Mouse (Mus musculus) liver, adult 2 months (tissue): ENCODE measurements around the gene Scgn. TPM values are rescaled to one million over a fixed set of nuclear protein-coding genes. Genes with fewer than 3 reads are reported as not detected.

Experiments used
- DNase-seq: peaks from one replicate; pipeline ENCODE4 v3.0.0-alpha.2; 2011; ENCODE audit warnings: low read depth, low spot score; ENCODE audit errors: extremely low read depth
- H3K27ac ChIP-seq: fragments of 200-500 bp; replicated peaks from 2 replicates; pipeline ENCODE4 v1.5.1; 2012; ENCODE audit warnings: low read depth, mild to moderate bottlenecking, control low read depth, inconsistent platforms, low read length; ENCODE audit not compliant: insufficient read depth
- H3K27me3 ChIP-seq: fragments of 200-500 bp; 2 replicates; pipeline ENCODE4 v1.6.1; 2012; ENCODE audit warnings: mild to moderate bottlenecking, moderate library complexity, low read length, inconsistent platforms; ENCODE audit not compliant: control insufficient read depth, insufficient read depth
- H3K36me3 ChIP-seq: fragments of 200-500 bp; 2 replicates; pipeline ENCODE4 v1.6.1; 2012; ENCODE audit warnings: low read length, inconsistent platforms; ENCODE audit not compliant: control insufficient read depth, insufficient read depth
- H3K4me1 ChIP-seq: fragments of 200-500 bp; 2 replicates; pipeline ENCODE4 v1.6.1; 2011; ENCODE audit warnings: low read length; ENCODE audit not compliant: control insufficient read depth, insufficient read depth
- H3K4me3 ChIP-seq: fragments of 200-500 bp; 2 replicates; pipeline ENCODE4 v1.5.1; 2011; ENCODE audit warnings: low read depth, mild to moderate bottlenecking, control low read depth, low read length, moderate library complexity; ENCODE audit not compliant: insufficient read depth
- H3K79me2 ChIP-seq: fragments of 200-500 bp; 2 replicates; pipeline ENCODE4 v1.6.1; 2012; ENCODE audit warnings: inconsistent platforms, mild to moderate bottlenecking, low read length, moderate library complexity; ENCODE audit not compliant: control insufficient read depth, insufficient read depth
- H3K9ac ChIP-seq: fragments of 200-500 bp; 2 replicates; pipeline ENCODE4 v1.6.1; 2012; ENCODE audit warnings: low read depth, mild to moderate bottlenecking, control low read depth, inconsistent platforms, low read length
- CTCF ChIP-seq: fragments of 200-500 bp; IDR thresholded peaks from 2 replicates; pipeline ENCODE4 v1.5.1; 2011; ENCODE audit warnings: low read depth, low read length, control low read depth
- POLR2A ChIP-seq: fragments of 200-500 bp; IDR thresholded peaks from 2 replicates; pipeline ENCODE4 v1.6.1; 2011; ENCODE audit warnings: low read length, control low read depth; ENCODE audit not compliant: insufficient read depth; ENCODE audit errors: extremely low read depth
- WGBS: fragments of 180-500 bp; shearing (Covaris S2); methylation state at CpG from one replicate; pipeline ENCODE4 v1.1.7; 2018; 5-methylcytosine and 5-hydroxymethylcytosine counted together
- polyA plus RNA-seq: library from polyadenylated mRNA; depleted of rRNA; stranded (reverse); fragments of >200 nt; gene quantifications from 2 replicates; pipeline ENCODE4 v1.2.3, GENCODE M21; 2012
- total RNA-seq: library from RNA; depleted of rRNA; stranded (reverse); fragments of >200 nt; gene quantifications from 2 replicates; pipeline ENCODE4 v1.2.3, GENCODE M21; 2014

Gene Scgn
- total and polyA plus RNA-seq, 2 experiments = not detected

DNA sequence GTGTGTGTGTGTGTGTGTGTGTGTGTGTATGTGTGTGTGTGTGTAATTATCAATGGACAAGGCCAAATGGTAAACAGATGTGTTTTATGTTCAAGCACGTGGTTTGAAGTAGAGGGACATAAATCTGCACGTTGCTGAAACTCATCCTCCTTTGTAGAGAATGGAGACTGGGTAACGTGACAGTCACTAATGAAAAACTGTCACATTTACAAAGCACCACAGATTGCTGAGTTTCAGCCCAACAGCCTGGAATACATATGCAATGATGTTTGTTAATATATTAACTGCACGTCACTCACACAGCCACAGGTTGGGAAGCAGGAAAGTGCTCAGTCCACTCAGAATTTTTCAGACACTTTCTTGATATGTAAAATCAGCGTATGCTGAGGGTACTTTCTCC lies 563 bp downstream of the Scgn start:
- no peaks in the 10 kb centered on the region for H3K79me2 ChIP-seq
- TF ChIP-seq CTCF = no peak
- 48% methylated on average over 5 of the region's 5 CpGs for WGBS
- no peak overlapping the region for H3K27ac ChIP-seq
- H3K27me3 ChIP-seq = peaks cover 9% of the 10 kb centered on the region; the same call in 1 of the 2 replicates
- H3K4me3 ChIP-seq = no peak overlapping the region
- no peak for DNase-seq
- no peak overlapping the region for H3K9ac ChIP-seq
- H3K4me1 ChIP-seq = no peaks in the 10 kb centered on the region
- no peaks in the 10 kb centered on the region for H3K36me3 ChIP-seq

DNA sequence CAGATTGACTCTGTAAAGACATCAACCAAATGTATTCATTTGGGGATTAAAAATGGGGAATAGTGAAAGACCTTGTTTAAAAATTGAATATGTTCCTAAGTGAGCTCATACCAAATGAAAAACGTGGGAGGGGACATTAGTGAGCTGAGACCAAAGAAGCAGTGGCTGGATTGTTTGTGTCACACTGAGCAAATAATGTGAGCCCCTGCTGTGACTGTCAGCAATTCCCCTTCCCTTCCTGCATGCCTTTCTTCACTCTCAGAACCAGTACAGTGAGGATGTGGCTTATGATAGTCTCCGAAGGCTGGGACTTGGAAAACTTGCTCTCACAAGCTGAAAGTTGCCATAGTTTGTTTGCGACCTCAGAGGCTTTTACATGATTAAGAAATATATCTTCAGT lies 5.9 kb downstream of the Scgn start:
- Histone ChIP-seq H3K27ac (no peak overlapping the region), H3K4me1 (no peaks in the 10 kb centered on the region)
- TF ChIP-seq CTCF (no peak), POLR2A (no peak)

DNA sequence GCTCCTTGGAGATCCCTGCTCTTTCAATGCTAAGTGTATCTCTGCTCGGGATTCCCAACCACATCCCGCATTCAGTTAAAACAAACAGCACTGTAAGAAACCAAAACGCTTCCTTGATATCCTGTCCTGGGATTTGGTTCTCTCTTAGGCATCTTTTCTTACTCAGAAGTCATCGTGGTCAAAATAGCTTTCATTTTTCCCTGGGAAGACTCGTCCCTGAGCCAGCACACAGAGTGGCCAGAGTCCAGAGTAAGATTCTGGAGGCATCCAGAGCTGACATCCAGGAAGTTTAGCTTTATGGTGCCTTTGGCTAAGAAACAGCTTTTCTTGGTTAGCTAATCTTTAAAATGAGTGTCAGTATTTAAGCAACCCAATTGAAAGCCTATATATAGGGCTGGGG lies 18.7 kb downstream of the Scgn start:
- H3K27me3 ChIP-seq = no peaks in the 10 kb centered on the region
- whole genome bisulfite sequencing = 71% methylated on average over 5 of the region's 5 CpGs
- no peaks in the 10 kb centered on the region for H3K79me2 ChIP-seq
- no peak overlapping the region for H3K27ac ChIP-seq
- H3K4me3 ChIP-seq = no peak overlapping the region
- H3K4me1 ChIP-seq = no peaks in the 10 kb centered on the region
- peak; percentile 3 for DNase-seq
- H3K9ac ChIP-seq = no peak overlapping the region
- no peaks in the 10 kb centered on the region for H3K36me3 ChIP-seq
- TF ChIP-seq POLR2A (no peak), CTCF (no peak)

More for the DNA sequence above, 5.9 kb downstream of the Scgn start:
- Histone ChIP-seq H3K79me2 (no peaks in the 10 kb centered on the region), H3K9ac (no peak overlapping the region), H3K27me3 (no peaks in the 10 kb centered on the region; the same call in 1 of the 2 replicates), H3K4me3 (no peak overlapping the region), H3K36me3 (no peaks in the 10 kb centered on the region)
- 46% methylated on average over 3 of the region's 3 CpGs for WGBS
- no peak for DNase-seq

DNA sequence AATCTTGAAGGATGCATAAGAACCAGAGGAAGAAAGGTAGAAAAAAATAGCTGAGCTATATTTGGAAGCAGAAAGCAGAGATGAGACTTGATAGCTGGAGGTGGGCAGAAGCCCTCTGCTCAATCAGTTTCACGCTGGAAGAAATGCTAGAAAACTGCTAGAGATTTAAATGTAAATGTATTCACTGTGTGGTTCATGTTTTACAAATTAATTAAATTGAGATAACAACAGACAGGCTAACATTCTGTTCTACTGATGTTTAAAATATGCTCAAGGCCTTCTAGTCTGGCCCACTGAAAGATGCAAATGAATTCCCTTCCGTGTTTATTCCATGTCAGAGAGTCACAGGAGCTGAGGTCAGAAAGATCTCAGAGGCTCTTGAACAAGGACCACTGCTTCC lies 19.1 kb downstream of the Scgn start:
- no peak for DNase-seq
- Histone ChIP-seq H3K4me3 (no peak overlapping the region), H3K4me1 (no peaks in the 10 kb centered on the region), H3K36me3 (no peaks in the 10 kb centered on the region), H3K27ac (no peak overlapping the region), H3K79me2 (no peaks in the 10 kb centered on the region), H3K9ac (no peak overlapping the region), H3K27me3 (no peaks in the 10 kb centered on the region)
- 71% methylated on average over 2 of the region's 2 CpGs for WGBS
- TF ChIP-seq CTCF = no peak
- no peak for TF ChIP-seq POLR2A

DNA sequence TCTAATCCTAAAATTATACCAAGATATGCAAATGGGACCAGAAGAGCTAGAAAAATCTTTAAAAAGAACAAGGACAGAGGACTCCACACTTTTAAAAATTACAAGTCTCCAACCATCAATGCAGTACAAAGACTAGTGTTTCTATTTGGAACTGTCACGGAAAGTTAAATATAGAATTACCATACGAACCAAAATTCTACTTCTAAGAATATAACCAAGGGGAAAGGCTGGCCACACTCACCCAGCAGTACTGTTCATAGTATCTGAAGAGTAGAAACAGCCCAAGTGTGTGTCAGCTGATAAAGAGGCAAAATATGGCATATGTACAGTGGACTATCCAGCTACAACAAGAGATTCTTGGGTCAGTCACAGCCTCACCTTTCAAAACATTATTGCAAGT lies 26.1 kb downstream of the Scgn start:
- no peak for TF ChIP-seq CTCF
- TF ChIP-seq POLR2A = no peak
- 78% methylated on average over 2 of the region's 2 CpGs for WGBS
- Histone ChIP-seq H3K79me2 (no peaks in the 10 kb centered on the region), H3K27me3 (no peaks in the 10 kb centered on the region), H3K36me3 (no peaks in the 10 kb centered on the region), H3K4me1 (no peaks in the 10 kb centered on the region), H3K9ac (no peak overlapping the region), H3K4me3 (no peak overlapping the region), H3K27ac (no peak overlapping the region)
- DNase-seq = no peak

DNA sequence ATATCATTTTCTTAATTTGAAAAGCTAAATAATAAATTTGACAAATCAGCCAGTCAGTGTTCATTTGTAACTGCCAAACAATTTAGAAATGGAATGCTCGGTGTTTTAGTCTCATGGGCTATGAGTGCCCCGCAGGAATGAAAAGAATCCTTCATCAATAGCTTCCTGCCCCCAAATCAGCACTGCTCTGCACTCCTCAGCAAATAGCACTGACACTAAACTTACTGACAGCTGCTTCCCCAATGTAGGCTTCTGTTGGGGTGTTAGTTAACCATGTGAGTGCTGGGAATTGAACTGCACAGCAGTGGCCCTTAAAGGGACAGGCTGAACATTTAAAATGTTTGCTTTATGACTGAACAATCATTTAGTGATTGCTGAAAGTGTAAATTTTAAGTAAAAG lies 31.2 kb downstream of the Scgn start:
- H3K27me3 ChIP-seq = no peaks in the 10 kb centered on the region
- no peak overlapping the region for H3K27ac ChIP-seq
- no peak for TF ChIP-seq CTCF
- TF ChIP-seq POLR2A = no peak
- WGBS = 39% methylated on average over 2 of the region's 2 CpGs
- no peak overlapping the region for H3K9ac ChIP-seq
- no peaks in the 10 kb centered on the region for H3K36me3 ChIP-seq
- no peak overlapping the region for H3K4me3 ChIP-seq
- no peaks in the 10 kb centered on the region for H3K4me1 ChIP-seq
- H3K79me2 ChIP-seq = no peaks in the 10 kb centered on the region
- no peak for DNase-seq
